In genomic region chr11:53254926-53255325, GRCm38 (mm10) we compare ENCODE assay signal across 9 mouse cellular contexts. TPM values are rescaled to one million over a fixed set of nuclear protein-coding genes. Genes with fewer than 3 reads are reported as not detected.
DNase-seq lines count a peak whose midpoint lies in the region; ATAC-seq and TF ChIP-seq lines count a peak whose summit lies in the region.
"Had no signal": no experiment of that assay in that cellular context is flagged by ENCODE, and none has a peak within 500 bp of the region (broad histone marks: within the 10 kb centered on the region; RNA-seq: fewer than 3 reads in every experiment).

No protein-coding gene starts in this region.

- ATAC-seq in forebrain, embryonic 16.5 days: no peak
- no peak for ATAC-seq in G1E (ENCODE audit: extremely low read depth, insufficient number of reproducible peaks, low FRiP score, poor library complexity, severe bottlenecking)
- peak; percentile 84 for ATAC-seq in megakaryocyte progenitor cell, adult 5-6 weeks (replicated peaks; ENCODE audit: poor library complexity)

- no peak overlapping the region for H3K4me2 ChIP-seq in forebrain, embryonic 16.5 days (ENCODE audit: low read length)

- peak; percentile 63 for DNase-seq in forebrain, embryonic 10.5 days (ENCODE audit: extremely low spot score, low spot score)
- DNase-seq in G1E (ENCODE audit: low spot score): no peak
- DNase-seq in cerebellum, adult 2 months: peak; percentile 40 to 76
- DNase-seq in gastrocnemius, adult 2 months: peak; percentile 75
- DNase-seq in layer of hippocampus, postnatal 14 days (ENCODE audit: low spot score in 2 of 2): peak; percentile 86 to 87
- DNase-seq in spleen, postnatal 4 days (ENCODE audit: low spot score in 2 of 2): peak; percentile 74 to 89

- WGBS in forebrain, embryonic 10.5 days: 44% methylated on average over 7 of the region's 7 CpGs
- 41% methylated on average over 7 of the region's 7 CpGs for WGBS in forebrain, embryonic 16.5 days
- 34% methylated on average over 7 of the region's 7 CpGs for WGBS in cerebellum, adult 2 months

- H3K36me3 ChIP-seq in forebrain, embryonic 10.5 days (replicated peaks): peaks cover 14% of the 10 kb centered on the region
- H3K36me3 ChIP-seq in forebrain, embryonic 16.5 days (ENCODE audit: control insufficient read depth, insufficient read depth): no peaks in the 10 kb centered on the region
- peaks cover 45% of the 10 kb centered on the region for H3K36me3 ChIP-seq in G1E (replicated peaks)

- no peak overlapping the region for H3K27ac ChIP-seq in forebrain, embryonic 10.5 days
- H3K27ac ChIP-seq in forebrain, embryonic 16.5 days (ENCODE audit: low read length): no peak overlapping the region
- no peak overlapping the region for H3K27ac ChIP-seq in cerebellum, adult 2 months (ENCODE audit: insufficient read depth, low read length)
- no peak overlapping the region for H3K27ac ChIP-seq in gastrocnemius, adult 2 months

- H3K9me3 ChIP-seq in forebrain, embryonic 10.5 days: no peaks in the 10 kb centered on the region; the same call in 1 of the 2 replicates
- H3K9me3 ChIP-seq in forebrain, embryonic 16.5 days (ENCODE audit: control insufficient read depth, low read length): no peaks in the 10 kb centered on the region
- H3K9me3 ChIP-seq in G1E (replicated peaks): no peaks in the 10 kb centered on the region

- peak; percentile 39 for TF ChIP-seq CTCF in G1E (IDR thresholded peaks at IDR 0.05; ENCODE audit: low read depth, low read length)
- TF ChIP-seq CTCF in cerebellum, adult 2 months (IDR thresholded peaks at IDR 0.05; ENCODE audit: borderline replicate concordance, insufficient read depth, low read depth, low read length): peak; percentile 82
- peak; percentile 82 for TF ChIP-seq CTCF in gastrocnemius, adult 2 months (IDR thresholded peaks at IDR 0.05)

- no peak for TF ChIP-seq POLR2A in cerebellum, adult 2 months (IDR thresholded peaks at IDR 0.05; ENCODE audit: borderline replicate concordance, insufficient read depth, low read length)

- H3K27me3 ChIP-seq in forebrain, embryonic 10.5 days (ENCODE audit: poor library complexity, severe bottlenecking): no peaks in the 10 kb centered on the region
- no peaks in the 10 kb centered on the region for H3K27me3 ChIP-seq in forebrain, embryonic 16.5 days (replicated peaks; ENCODE audit: control insufficient read depth, insufficient read depth, low read length)
- no peaks in the 10 kb centered on the region for H3K27me3 ChIP-seq in G1E (ENCODE audit: insufficient read depth, low read length)
- H3K27me3 ChIP-seq in cerebellum, adult 2 months (ENCODE audit: control insufficient read depth, insufficient read depth, low read length): no peaks in the 10 kb centered on the region

- no peak overlapping the region for H3K4me3 ChIP-seq in forebrain, embryonic 10.5 days
- H3K4me3 ChIP-seq in forebrain, embryonic 16.5 days (replicated peaks; ENCODE audit: low read length): no peak overlapping the region
- H3K4me3 ChIP-seq in G1E (ENCODE audit: low read depth, low read length): no peak overlapping the region
- H3K4me3 ChIP-seq in cerebellum, adult 2 months (replicated peaks; ENCODE audit: insufficient read depth, low read depth, low read length): no peak overlapping the region
- no peak overlapping the region for H3K4me3 ChIP-seq in gastrocnemius, adult 2 months
- H3K4me3 ChIP-seq: megakaryocyte, embryonic 14.5 days had no signal

- intact Hi-C loops in gastrocnemius, adult 2 months (cut with DNase I): loop anchor here (5.0 to 10.0 kb wide), 3 partner anchors 170 to 833 kb away; no protein-coding TSS in a partner anchor

- no peak overlapping the region for H3K9ac ChIP-seq in forebrain, embryonic 16.5 days (replicated peaks; ENCODE audit: low read depth, low read length)

- peaks cover 19% of the 10 kb centered on the region for H3K4me1 ChIP-seq in forebrain, embryonic 10.5 days
- H3K4me1 ChIP-seq in forebrain, embryonic 16.5 days (replicated peaks; ENCODE audit: control insufficient read depth, insufficient read depth, low read length): peaks cover under 1% of the 10 kb centered on the region; the same call in 1 of the 2 replicates
- H3K4me1 ChIP-seq in G1E (ENCODE audit: insufficient read depth, low read depth, low read length): peaks cover 35% of the 10 kb centered on the region
- H3K4me1 ChIP-seq in cerebellum, adult 2 months (ENCODE audit: control insufficient read depth, insufficient read depth, low read length): no peaks in the 10 kb centered on the region

RNA-seq across cellular contexts. Expression of gene Hspa4, which starts 45.3 kb away (rescaled TPM):
- 127 and 136 TPM in 2 replicates for polyA plus RNA-seq in forebrain, embryonic 10.5 days (2016; fragmentation: Nextera tagmentation; extraction: Ambion mirVana)
- polyA plus RNA-seq in forebrain, embryonic 16.5 days (2015; fragmentation: Nextera tagmentation; extraction: Ambion mirVana): 52.6 and 55.2 TPM in 2 replicates
- total RNA-seq in G1E (2014; fragmentation: Nextera tagmentation) (279 and 280 TPM in 2 replicates), G1E (2017) (327 and 391 TPM in 2 replicates)
- polyA plus RNA-seq in G1E (2012): 55.9 and 57.1 TPM in 2 replicates
- 86.9 and 87.9 TPM in 2 replicates for polyA plus RNA-seq in cerebellum, adult 2 months (2012; rRNA removed)
- total RNA-seq in gastrocnemius, adult 2 months (2021): 100 to 1,000 TPM in 1 of 2 experiments, 10 to 100 TPM in 1; 80.2 to 106 TPM
- 100 to 1,000 TPM; 177 to 192 TPM for total RNA-seq in layer of hippocampus, postnatal 14 days (2021)
- 148 and 151 TPM in 2 replicates for total RNA-seq in megakaryocyte progenitor cell, adult 5-6 weeks (2015)
- 371 and 490 TPM in 2 replicates for total RNA-seq in megakaryocyte progenitor cell, adult 5-6 weeks (2017)
